Comparison of ENCODE assay signal across 10 mouse cellular contexts in genomic region chr9:107607036-107607435, GRCm38 (mm10). TPM values are rescaled to one million over a fixed set of nuclear protein-coding genes. Genes with fewer than 3 reads are reported as not detected.
DNase-seq lines count a peak whose midpoint lies in the region; ATAC-seq and TF ChIP-seq lines count a peak whose summit lies in the region.
"Had no signal": no experiment of that assay in that cellular context is flagged by ENCODE, and none has a peak within 500 bp of the region (broad histone marks: within the 10 kb centered on the region; RNA-seq: fewer than 3 reads in every experiment).

No protein-coding gene starts in this region.

- H3K27ac ChIP-seq in heart, embryonic 11.5 days (ENCODE audit: low read depth, low read length), result 0 out of 2 replicates have a peak overlapping the region, but pooled peaks have one; percentile 6
- H3K27ac ChIP-seq in liver, postnatal 0 days (ENCODE audit: low read depth), result no peak overlapping the region
- no peak overlapping the region for H3K27ac ChIP-seq in liver, embryonic 12.5 days
- no peak overlapping the region for H3K27ac ChIP-seq in embryonic facial prominence, embryonic 14.5 days (replicated peaks; ENCODE audit: low read depth, low read length)

- peak overlapping the region; percentile 56; the same call in 1 of the 2 replicates for H3K9ac ChIP-seq in heart, embryonic 11.5 days (ENCODE audit: low read depth, low read length)
- H3K9ac ChIP-seq in liver, postnatal 0 days (replicated peaks), result no peak overlapping the region
- no peak overlapping the region for H3K9ac ChIP-seq in liver, embryonic 12.5 days
- peak overlapping the region; percentile 44 for H3K9ac ChIP-seq in embryonic facial prominence, embryonic 14.5 days (ENCODE audit: low read depth, low read length)

- no peak overlapping the region for H3ac ChIP-seq in myocyte (ENCODE audit: control insufficient read depth, insufficient read length)

- H3K79me2 ChIP-seq in myocyte (ENCODE audit: control insufficient read depth, insufficient read depth), result no peaks in the 10 kb centered on the region

- DNase-seq in heart, adult 18-20 months, result no peak
- DNase-seq in liver, postnatal 0 days, result no peak
- no peak for DNase-seq in embryonic facial prominence, embryonic 14.5 days (ENCODE audit: low spot score)
- no peak for DNase-seq in embryo, embryonic 9.5 days (ENCODE audit: extremely low spot score)
- no peak for DNase-seq in layer of hippocampus, postnatal 36 days
- DNase-seq: cerebellum, postnatal 36 days had no signal

- H3K27me3 ChIP-seq in heart, embryonic 11.5 days (ENCODE audit: control insufficient read depth, insufficient read depth, low read length), result peaks cover 15% of the 10 kb centered on the region; the same call in 1 of the 2 replicates
- H3K27me3 ChIP-seq in liver, postnatal 0 days (ENCODE audit: insufficient read depth, low read length), result no peaks in the 10 kb centered on the region
- H3K27me3 ChIP-seq in liver, embryonic 12.5 days (replicated peaks), result peaks cover 40% of the 10 kb centered on the region
- no peaks in the 10 kb centered on the region for H3K27me3 ChIP-seq in embryonic facial prominence, embryonic 14.5 days (replicated peaks; ENCODE audit: control insufficient read depth, insufficient read depth, low read length)
- H3K27me3 ChIP-seq in myocyte (ENCODE audit: control insufficient read depth, insufficient read depth, insufficient read length), result no peaks in the 10 kb centered on the region

- H3K4me1 ChIP-seq in heart, embryonic 11.5 days (ENCODE audit: control insufficient read depth, insufficient read depth, low read length), result peaks cover 63% of the 10 kb centered on the region
- H3K4me1 ChIP-seq in liver, postnatal 0 days (ENCODE audit: insufficient read depth), result peaks cover 31% of the 10 kb centered on the region
- peaks cover 57% of the 10 kb centered on the region for H3K4me1 ChIP-seq in liver, embryonic 12.5 days
- peaks cover 53% of the 10 kb centered on the region for H3K4me1 ChIP-seq in embryonic facial prominence, embryonic 14.5 days (ENCODE audit: control insufficient read depth, insufficient read depth, low read length)

- no peaks in the 10 kb centered on the region for H3K9me3 ChIP-seq in heart, embryonic 11.5 days (replicated peaks; ENCODE audit: control insufficient read depth, low read length)
- H3K9me3 ChIP-seq in liver, postnatal 0 days (ENCODE audit: low read length), result no peaks in the 10 kb centered on the region
- H3K9me3 ChIP-seq in liver, embryonic 12.5 days (replicated peaks), result no peaks in the 10 kb centered on the region
- H3K9me3 ChIP-seq in embryonic facial prominence, embryonic 14.5 days (ENCODE audit: control insufficient read depth, low read length), result no peaks in the 10 kb centered on the region

- no peak for ATAC-seq in heart, embryonic 11.5 days (replicated peaks; ENCODE audit: insufficient number of reproducible peaks, low FRiP score, low TSS enrichment)
- ATAC-seq in liver, postnatal 0 days, result no peak
- ATAC-seq in liver, embryonic 12.5 days, result no peak
- no peak for ATAC-seq in embryonic facial prominence, embryonic 14.5 days (ENCODE audit: low read depth)

- TF ChIP-seq CTCF in liver, postnatal 0 days (IDR thresholded peaks at IDR 0.05; ENCODE audit: low read depth), result no peak

- TF ChIP-seq EP300 in liver, postnatal 0 days (IDR thresholded peaks at IDR 0.05; ENCODE audit: low read depth), result no peak

- TF ChIP-seq POLR2A in myocyte (IDR thresholded peaks at IDR 0.05; ENCODE audit: insufficient read length, low read depth), result no peak

- peak overlapping the region; percentile 10; the same call in 1 of the 2 replicates for H3K4me3 ChIP-seq in heart, embryonic 11.5 days (ENCODE audit: low read depth, low read length)
- H3K4me3 ChIP-seq in liver, postnatal 0 days (ENCODE audit: low read depth, low read length), result peak overlapping the region; percentile 10; the same call in 1 of the 2 replicates
- no peak overlapping the region for H3K4me3 ChIP-seq in liver, embryonic 12.5 days
- peak overlapping the region; percentile 7; the same call in 1 of the 2 replicates for H3K4me3 ChIP-seq in embryonic facial prominence, embryonic 14.5 days (ENCODE audit: low read depth, low read length)
- H3K4me3 ChIP-seq in myocyte, result peak overlapping the region; percentile 36

- H3K4me2 ChIP-seq in heart, embryonic 11.5 days, result peak overlapping the region; percentile 52
- H3K4me2 ChIP-seq in liver, postnatal 0 days (ENCODE audit: low read depth, low read length), result peak overlapping the region; percentile 51
- no peak overlapping the region for H3K4me2 ChIP-seq in liver, embryonic 12.5 days
- peak overlapping the region; percentile 39 for H3K4me2 ChIP-seq in embryonic facial prominence, embryonic 14.5 days (ENCODE audit: low read depth, low read length)
- peak overlapping the region; percentile 92 for H3K4me2 ChIP-seq in myocyte (ENCODE audit: low read depth)

- WGBS in heart, embryonic 11.5 days (ENCODE audit: insufficient replicate concordance), result 74% methylated on average over 2 of the region's 2 CpGs
- WGBS in liver, postnatal 0 days (ENCODE audit: insufficient replicate concordance), result 80% methylated on average over 2 of the region's 2 CpGs
- 66% methylated on average over 2 of the region's 2 CpGs for WGBS in liver, embryonic 12.5 days (ENCODE audit: insufficient replicate concordance)
- WGBS in embryonic facial prominence, embryonic 14.5 days, result 83% methylated on average over 2 of the region's 2 CpGs

- H3K36me3 ChIP-seq in heart, embryonic 11.5 days (ENCODE audit: control insufficient read depth, insufficient read depth, low read length), result no peaks in the 10 kb centered on the region
- H3K36me3 ChIP-seq in liver, postnatal 0 days (replicated peaks; ENCODE audit: insufficient read depth, low read length), result no peaks in the 10 kb centered on the region
- H3K36me3 ChIP-seq in liver, embryonic 12.5 days, result no peaks in the 10 kb centered on the region
- H3K36me3 ChIP-seq in embryonic facial prominence, embryonic 14.5 days (ENCODE audit: control insufficient read depth, insufficient read depth, low read length), result no peaks in the 10 kb centered on the region
- H3K36me3 ChIP-seq in myocyte (ENCODE audit: control insufficient read depth, insufficient read depth), result no peaks in the 10 kb centered on the region

TF ChIP-seq in myocyte, 11 proteins besides CTCF, POLR2A, EP300 and RAD21 (continues in another document):
- TF ChIP-seq MYOG (IDR thresholded peaks at IDR 0.05; ENCODE audit: control insufficient read depth in 1 of 3, insufficient read depth in 1 of 3, insufficient read length in 2 of 3, low read depth in 2 of 3), result peak in 1 of 3 experiments; percentile 65
- TF ChIP-seq E2F4 (IDR thresholded peaks at IDR 0.05; ENCODE audit: insufficient read depth), result no peak
- no peak for TF ChIP-seq TCF12 (IDR thresholded peaks at IDR 0.05; ENCODE audit: insufficient read depth, poor library complexity, severe bottlenecking)
- TF ChIP-seq CEBPB (IDR thresholded peaks at IDR 0.05; ENCODE audit: insufficient read depth, poor library complexity, severe bottlenecking), result no peak

RNA-seq across cellular contexts. Expression of gene Sema3b, which starts 2.0 kb away (rescaled TPM):
- polyA plus RNA-seq in heart, embryonic 11.5 days (2014; fragmentation: Nextera tagmentation; extraction: Ambion mirVana), result 5.1 and 5.3 TPM in 2 replicates
- 10 to 100 TPM; 20.4 to 22.9 TPM for total RNA-seq in heart, adult 18-20 months (2021)
- 0.41 and 0.56 TPM in 2 replicates for polyA plus RNA-seq in liver, postnatal 0 days (2015; fragmentation: Nextera tagmentation; extraction: Ambion mirVana)
- 0.35 and 0.52 TPM in 2 replicates for polyA plus RNA-seq in liver, embryonic 12.5 days (2016; fragmentation: Nextera tagmentation; extraction: Ambion mirVana)
- polyA plus RNA-seq in embryonic facial prominence, embryonic 14.5 days (2014; fragmentation: Nextera tagmentation; extraction: Ambion mirVana), result 18.0 and 18.2 TPM in 2 replicates
- polyA plus RNA-seq in myocyte (2012; fragmentation: generic; extraction: Trizol), result 59.9 TPM
- total RNA-seq in layer of hippocampus, postnatal 36 days (2021), result 1 to 10 TPM; 1.7 to 2.2 TPM
- total RNA-seq: megakaryocyte progenitor cell, adult 5-6 weeks had no signal

RNA-seq across cellular contexts. Expression of gene Ifrd2, which starts 19.6 kb away (rescaled TPM):
- 57.5 and 59.1 TPM in 2 replicates for polyA plus RNA-seq in heart, embryonic 11.5 days (2014; fragmentation: Nextera tagmentation; extraction: Ambion mirVana)
- 10 to 100 TPM; 48.5 to 48.8 TPM for total RNA-seq in heart, adult 18-20 months (2021)
- 63.6 and 68.0 TPM in 2 replicates for polyA plus RNA-seq in liver, postnatal 0 days (2015; fragmentation: Nextera tagmentation; extraction: Ambion mirVana)
- polyA plus RNA-seq in liver, embryonic 12.5 days (2016; fragmentation: Nextera tagmentation; extraction: Ambion mirVana), result 171 TPM in 2 replicates
- polyA plus RNA-seq in embryonic facial prominence, embryonic 14.5 days (2014; fragmentation: Nextera tagmentation; extraction: Ambion mirVana), result 46.7 and 52.3 TPM in 2 replicates
- polyA plus RNA-seq in myocyte (2012; fragmentation: generic; extraction: Trizol), result 29.4 TPM
- total RNA-seq in layer of hippocampus, postnatal 36 days (2021), result 10 to 100 TPM; 11.2 to 13.8 TPM

RNA-seq across cellular contexts. Expression of gene Hyal3, which starts 26.4 kb away (rescaled TPM):
- 0.14 and 0.33 TPM in 2 replicates for polyA plus RNA-seq in heart, embryonic 11.5 days (2014; fragmentation: Nextera tagmentation; extraction: Ambion mirVana)
- total RNA-seq in heart, adult 18-20 months (2021), result under 1 TPM; 0.28 to 0.37 TPM
- polyA plus RNA-seq in liver, postnatal 0 days (2015; fragmentation: Nextera tagmentation; extraction: Ambion mirVana), result 0.65 and 0.86 TPM in 2 replicates
- polyA plus RNA-seq in liver, embryonic 12.5 days (2016; fragmentation: Nextera tagmentation; extraction: Ambion mirVana), result 0.99 and 1.2 TPM in 2 replicates
- 1.2 and 1.4 TPM in 2 replicates for polyA plus RNA-seq in embryonic facial prominence, embryonic 14.5 days (2014; fragmentation: Nextera tagmentation; extraction: Ambion mirVana)
- 0.43 TPM for polyA plus RNA-seq in myocyte (2012; fragmentation: generic; extraction: Trizol)
- 1 to 10 TPM; 1.3 to 1.8 TPM for total RNA-seq in layer of hippocampus, postnatal 36 days (2021)

RNA-seq across cellular contexts. Expression of gene Gnai2, which starts 28.1 kb away (rescaled TPM):
- polyA plus RNA-seq in heart, embryonic 11.5 days (2014; fragmentation: Nextera tagmentation; extraction: Ambion mirVana), result 308 and 316 TPM in 2 replicates
- 100 to 1,000 TPM; 241 to 253 TPM for total RNA-seq in heart, adult 18-20 months (2021)
- polyA plus RNA-seq in liver, postnatal 0 days (2015; fragmentation: Nextera tagmentation; extraction: Ambion mirVana), result 146 and 159 TPM in 2 replicates
- polyA plus RNA-seq in liver, embryonic 12.5 days (2016; fragmentation: Nextera tagmentation; extraction: Ambion mirVana), result 206 and 210 TPM in 2 replicates
- 380 and 416 TPM in 2 replicates for polyA plus RNA-seq in embryonic facial prominence, embryonic 14.5 days (2014; fragmentation: Nextera tagmentation; extraction: Ambion mirVana)
- polyA plus RNA-seq in myocyte (2012; fragmentation: generic; extraction: Trizol), result 499 TPM
- total RNA-seq in layer of hippocampus, postnatal 36 days (2021), result 100 to 1,000 TPM; 195 to 208 TPM

RNA-seq across cellular contexts. Expression of gene Naa80, which starts 28.3 kb away (rescaled TPM):
- polyA plus RNA-seq in heart, embryonic 11.5 days (2014; fragmentation: Nextera tagmentation; extraction: Ambion mirVana), result 12.2 and 15.2 TPM in 2 replicates
- total RNA-seq in heart, adult 18-20 months (2021), result 10 to 100 TPM; 16.1 to 20.1 TPM
- polyA plus RNA-seq in liver, postnatal 0 days (2015; fragmentation: Nextera tagmentation; extraction: Ambion mirVana), result 10.4 and 11.6 TPM in 2 replicates
- 12.5 and 12.9 TPM in 2 replicates for polyA plus RNA-seq in liver, embryonic 12.5 days (2016; fragmentation: Nextera tagmentation; extraction: Ambion mirVana)
- polyA plus RNA-seq in embryonic facial prominence, embryonic 14.5 days (2014; fragmentation: Nextera tagmentation; extraction: Ambion mirVana), result 15.9 and 18.0 TPM in 2 replicates
- 13.8 TPM for polyA plus RNA-seq in myocyte (2012; fragmentation: generic; extraction: Trizol)
- total RNA-seq in layer of hippocampus, postnatal 36 days (2021), result 10 to 100 TPM; 13.5 to 13.8 TPM

Comparison
In these comparisons a context has a peak if more than half of its experiments do, and no peak if none do; other contexts are left out.
1. H3K9ac ChIP-seq: peak in heart, embryonic 11.5 days (single experiment) and embryonic facial prominence, embryonic 14.5 days (single experiment); none in liver, postnatal 0 days (single experiment) and liver, embryonic 12.5 days (single experiment).